Mouse (Mus musculus) MN1 (cell line): Measurements from ENCODE around the gene Lrrc8c.
"Not testable (repeated sequence)": the region's sequence is repeated elsewhere in the genome, so short reads cannot be mapped to it uniquely, and the experiment has no call there.

Experiments
- DNase-seq: peaks from one replicate; pipeline ENCODE4 v3.0.0-alpha.2; 2016; ENCODE audit warnings: low spot score

The Lrrc8c gene

DNA sequence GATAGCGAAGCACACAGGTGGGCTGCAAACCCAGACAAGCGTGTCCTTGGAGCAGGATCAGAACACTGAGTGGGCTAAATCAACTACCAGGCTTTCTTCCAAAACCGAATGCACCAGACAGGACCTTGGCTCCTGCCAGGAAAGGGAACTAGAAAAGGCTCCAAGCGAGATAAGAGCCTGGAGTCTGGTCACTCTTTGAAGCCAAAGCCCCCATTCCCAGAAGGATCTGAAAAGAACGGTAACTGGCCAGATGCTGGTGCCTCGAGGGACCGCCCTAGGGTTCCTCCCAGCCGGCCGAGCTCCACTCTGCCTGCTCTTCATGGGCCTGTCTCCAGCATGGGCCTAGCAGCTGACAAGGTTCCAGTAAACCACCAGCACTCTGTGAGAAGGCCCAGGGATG lies 83.4 kb downstream of the Lrrc8c start:
- DNase-seq = peak; percentile 30

GRCm38 (mm10) chr5:105605736-105606135 lies 86.5 kb downstream of the Lrrc8c start:
- no peak for DNase-seq

GRCm38 (mm10) chr5:105609683-105610082 lies 90.5 kb downstream of the Lrrc8c start:
- DNase-seq = peak; percentile 18

DNA sequence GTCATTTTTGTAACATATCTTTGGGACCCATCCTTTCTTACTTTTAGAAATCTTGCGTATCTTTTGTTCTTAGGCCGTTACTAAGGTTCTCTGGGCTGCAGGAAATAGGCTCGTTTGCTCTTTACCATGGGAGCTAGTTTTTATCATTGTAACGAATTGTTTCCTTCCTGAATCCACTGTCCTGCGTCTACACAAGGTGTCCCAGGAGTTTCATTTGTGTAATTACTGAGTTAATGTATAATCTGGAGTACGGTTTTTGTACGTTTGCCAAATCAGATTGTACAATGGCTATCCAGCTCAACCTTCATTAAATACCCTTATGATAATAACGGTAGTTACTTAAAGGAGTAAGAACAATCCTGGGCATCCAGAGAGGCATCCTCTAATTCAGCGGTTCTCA lies 93.8 kb downstream of the Lrrc8c start:
- no peak for DNase-seq

- no peak for DNase-seq
Observed at GRCm38 (mm10) chr5:105614000-105614399, 94.8 kb downstream of the Lrrc8c start.

GRCm38 (mm10) chr5:105614682-105615434 lies 95.7 kb downstream of the Lrrc8c start:
- DNase-seq = no peak

DNA sequence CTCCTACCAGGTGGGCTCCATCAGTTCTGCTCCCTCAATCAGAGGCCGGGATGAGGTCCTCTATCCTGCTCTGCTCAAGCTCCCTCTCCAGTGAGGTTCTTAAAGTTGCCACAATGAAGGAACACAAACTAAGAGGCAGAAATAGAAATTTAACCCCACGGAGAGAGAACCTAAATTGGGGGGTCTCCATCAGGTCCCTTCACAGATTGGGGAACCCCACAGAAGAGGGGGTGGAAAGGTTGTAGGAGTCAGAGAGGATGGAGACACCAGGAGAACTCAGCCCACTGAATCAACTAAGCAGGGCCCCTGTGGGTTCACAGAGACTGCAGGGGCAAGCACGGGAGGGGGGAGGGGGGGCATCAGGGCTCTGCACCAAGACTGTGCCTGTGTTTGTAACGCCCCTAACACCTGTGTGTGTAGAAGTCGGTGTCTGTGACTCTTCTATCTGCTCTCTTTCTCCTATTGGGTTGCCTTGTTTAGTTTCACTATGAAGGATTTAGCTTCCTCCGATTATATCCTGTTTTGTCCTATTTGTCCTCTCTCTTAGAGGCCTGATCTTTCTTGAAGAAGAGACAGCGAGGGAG lies 96.8 kb downstream of the Lrrc8c start:
- DNase-seq = no peak

DNA sequence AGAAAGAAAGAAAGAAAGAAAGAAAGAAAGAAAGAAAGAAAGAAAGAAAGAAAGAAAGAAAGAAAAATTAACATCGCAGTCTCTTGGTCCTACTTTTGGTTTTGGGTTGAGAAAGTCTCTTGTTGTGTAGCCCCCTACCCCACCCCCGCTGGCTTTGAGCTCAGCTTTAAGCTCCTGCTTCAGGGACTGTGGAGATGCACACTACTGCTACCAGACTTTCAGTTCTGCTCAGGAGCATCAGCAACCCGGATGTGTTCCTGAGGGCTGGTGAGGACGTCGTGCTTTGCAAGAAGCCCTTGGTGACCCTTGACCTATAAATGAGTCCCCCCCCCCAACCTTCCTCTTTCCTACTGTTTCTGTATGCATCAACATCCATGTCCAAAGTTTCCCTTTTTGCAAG lies 97.3 kb downstream of the Lrrc8c start:
- DNase-seq = no peak

GRCm38 (mm10) chr5:105618510-105618909 lies 99.3 kb downstream of the Lrrc8c start:
- DNase-seq = no peak

- DNase-seq = no peak
Observed at GRCm38 (mm10) chr5:105619666-105620065, 100.5 kb downstream of the Lrrc8c start.

- DNase-seq = peak; percentile 71
Observed at GRCm38 (mm10) chr5:105620505-105621116, 101.4 kb downstream of the Lrrc8c start.

DNA sequence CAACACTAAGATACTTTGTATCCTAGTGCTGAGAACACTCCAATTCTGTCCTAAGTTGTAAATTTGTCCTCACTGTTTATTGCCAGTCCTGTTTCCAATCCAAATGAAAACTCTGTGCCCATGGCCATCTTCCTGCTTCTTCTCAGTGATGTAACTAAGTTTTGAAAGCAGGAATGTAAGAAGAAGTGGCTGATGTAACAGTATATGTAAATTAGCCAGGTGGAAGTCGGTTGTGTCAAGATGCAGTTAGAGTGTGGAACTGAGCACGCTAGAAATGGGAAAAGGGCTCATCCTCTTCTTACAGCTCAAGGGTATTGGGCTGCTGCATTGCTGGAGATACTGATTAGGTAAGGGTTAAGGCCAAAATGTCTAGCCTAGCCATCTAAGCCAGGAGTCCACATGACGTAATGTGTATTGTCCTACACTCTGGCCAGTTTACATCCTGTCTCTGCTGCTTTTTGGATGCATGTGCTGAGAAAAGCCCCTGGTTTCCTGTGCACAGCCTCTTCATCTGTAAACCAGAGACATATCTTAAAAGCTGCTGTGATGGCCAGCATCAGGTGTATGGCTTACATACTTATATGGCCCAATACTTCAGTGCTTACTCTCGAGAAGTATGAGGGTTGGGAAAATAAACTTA lies 104.0 kb downstream of the Lrrc8c start:
- no peak for DNase-seq

GRCm38 (mm10) chr5:105624257-105624656 lies 105.1 kb downstream of the Lrrc8c start:
- no peak for DNase-seq

DNA sequence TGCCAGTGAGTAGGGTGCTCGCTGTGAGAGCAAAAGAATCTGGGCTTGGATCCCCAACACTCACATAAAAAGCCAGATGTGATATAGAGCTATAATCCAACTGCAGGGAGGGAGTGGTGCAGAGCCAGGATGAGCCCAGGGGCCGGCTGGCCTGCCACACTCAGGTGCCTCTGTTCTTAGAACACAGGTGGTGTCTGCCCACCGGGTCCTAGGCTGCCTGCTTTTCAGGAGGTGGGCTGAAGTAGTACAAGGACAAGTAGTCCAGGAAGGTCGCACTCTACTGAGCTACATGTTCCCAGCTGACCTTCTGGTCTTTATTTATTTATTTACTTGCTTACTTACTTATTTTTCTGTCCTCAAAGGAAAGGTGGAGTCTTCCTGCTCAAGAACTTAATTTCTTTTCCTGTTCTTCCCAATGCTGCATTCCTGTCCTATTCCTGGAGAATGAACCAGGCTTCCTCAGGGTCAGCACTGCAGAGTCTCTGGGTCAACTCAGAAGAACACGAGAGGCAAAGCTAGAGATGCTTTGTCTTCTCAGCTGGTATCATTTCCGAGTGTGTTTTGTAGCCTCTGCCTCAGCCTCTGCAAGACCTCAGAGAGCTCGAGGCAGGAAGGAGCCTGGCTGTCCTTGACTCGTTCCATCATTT lies 106.4 kb downstream of the Lrrc8c start:
- no peak for DNase-seq

- no peak for DNase-seq
Observed at GRCm38 (mm10) chr5:105626355-105626754, 107.2 kb downstream of the Lrrc8c start.

GRCm38 (mm10) chr5:105627093-105627492 lies 107.9 kb downstream of the Lrrc8c start:
- no peak for DNase-seq

DNA sequence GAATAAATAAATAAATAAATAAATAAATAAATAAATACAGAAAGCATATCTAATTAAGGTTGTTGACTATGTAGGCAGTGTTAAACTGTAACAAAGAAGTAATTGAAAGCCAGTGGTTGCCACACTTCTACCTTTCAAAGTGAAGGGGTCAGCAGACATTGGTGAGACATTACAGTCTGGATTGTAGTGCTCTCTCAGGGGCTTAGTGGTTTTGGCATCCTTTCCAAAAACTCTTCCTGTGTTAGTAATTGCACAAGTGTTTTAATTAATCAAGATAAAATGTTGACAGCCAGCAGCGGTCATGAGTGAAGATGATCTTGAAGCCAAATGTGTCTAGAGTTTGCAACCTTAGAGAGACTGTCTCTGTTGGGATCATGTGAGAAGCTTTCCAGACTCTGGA lies 110.8 kb downstream of the Lrrc8c start:
- peak; percentile 28 for DNase-seq

DNA sequence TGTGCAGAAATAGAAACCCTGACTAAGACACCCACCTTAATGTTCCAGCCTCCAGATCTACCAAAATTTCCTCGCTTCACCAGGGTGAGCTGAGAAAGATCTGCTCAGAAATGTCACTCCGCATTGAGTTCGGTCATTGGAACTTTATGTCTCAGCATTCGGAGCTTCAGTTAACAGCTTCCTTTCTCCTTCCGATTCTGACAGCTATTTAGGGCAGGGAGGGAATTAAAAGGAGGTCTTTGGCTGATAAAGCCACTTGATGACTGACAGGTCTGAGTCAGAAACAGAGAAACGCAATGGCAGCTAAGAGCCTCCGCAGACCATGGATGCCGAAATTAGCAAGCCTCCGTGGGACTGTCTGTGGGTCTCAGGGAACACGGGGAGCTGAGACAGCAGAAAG lies 112.9 kb downstream of the Lrrc8c start:
- no peak for DNase-seq

GRCm38 (mm10) chr5:105635576-105635975 lies 116.4 kb downstream of the Lrrc8c start:
- no peak for DNase-seq

- DNase-seq = peak; percentile 14
Observed at GRCm38 (mm10) chr5:105636484-105637191, 117.5 kb downstream of the Lrrc8c start.

DNA sequence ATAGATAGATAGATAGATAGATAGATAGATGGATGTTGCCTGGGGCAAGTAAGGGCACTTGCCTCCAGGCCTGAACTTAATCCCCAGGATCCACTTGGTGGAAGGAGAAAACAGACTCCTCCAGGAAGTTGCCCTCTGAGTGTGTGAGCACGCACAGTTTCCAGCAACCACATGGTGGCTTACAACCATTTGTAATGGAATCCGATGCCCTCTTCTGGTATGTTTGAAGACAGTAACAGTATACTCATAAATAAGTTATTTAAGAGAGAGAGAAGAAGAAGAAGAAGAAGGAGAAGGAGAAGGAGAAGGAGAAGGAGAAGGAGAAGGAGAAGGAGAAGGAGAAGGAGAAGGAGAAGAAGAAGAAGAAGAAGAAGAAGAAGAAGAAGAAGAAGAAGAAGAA lies 119.1 kb downstream of the Lrrc8c start:
- DNase-seq = not testable (repeated sequence)

GRCm38 (mm10) chr5:105638916-105639315 lies 119.7 kb downstream of the Lrrc8c start:
- DNase-seq = no peak
